Mouse (Mus musculus) T-helper 17 cell (primary cell): ENCODE data around the gene Ccdc8.

Experiments used
- in situ Hi-C, 2 experiments: fragments of 300-600 bp; cut with MboI, MseI; formaldehyde crosslinking; loops; 1 replicate in 1 of 2; 2 replicates in 1 of 2; pipeline ENCODE4 v1.15.1; 2025; ENCODE audit warnings: high pct_unique_total_duplicates in 2 of 2

The Ccdc8 gene

GRCm38 (mm10) chr7:17004716-17005115 is 12.2 kb downstream of the Ccdc8 start:
- in situ Hi-C loops = loop anchor here (5.0 kb wide), 2 partner anchors 48 to 63 kb away; no protein-coding TSS in a partner anchor

GRCm38 (mm10) chr7:17007300-17007699 is 14.8 kb downstream of the Ccdc8 start:
- in situ Hi-C loops = loop anchor here in 1 of 2 experiments (5.0 kb wide), 1 partner anchor 60 kb away; no protein-coding TSS in a partner anchor

- in situ Hi-C loops = loop anchor here in 1 of 2 experiments (5.0 kb wide), 1 partner anchor 58 kb away; no protein-coding TSS in a partner anchor
These were observed 17.0 kb downstream of the Ccdc8 start for GRCm38 (mm10) chr7:17009326-17010009.

- in situ Hi-C loops = no loop called here
These were observed 17.5 kb downstream of the Ccdc8 start for GRCm38 (mm10) chr7:17010010-17010347.

GRCm38 (mm10) chr7:17011909-17012590 is 19.5 kb downstream of the Ccdc8 start:
- in situ Hi-C loops = no loop called here

GRCm38 (mm10) chr7:17015381-17015780 is 22.9 kb downstream of the Ccdc8 start:
- in situ Hi-C loops = no loop called here

- in situ Hi-C loops = no loop called here
These were observed 24.5 kb downstream of the Ccdc8 start for GRCm38 (mm10) chr7:17017036-17017435.

GRCm38 (mm10) chr7:17017921-17018320 is 25.4 kb downstream of the Ccdc8 start:
- in situ Hi-C loops = no loop called here

- in situ Hi-C loops = loop anchor here in 1 of 2 experiments (5.0 kb wide), 1 partner anchor 38 kb away; no protein-coding TSS in a partner anchor
These were observed 27.1 kb downstream of the Ccdc8 start for GRCm38 (mm10) chr7:17019426-17020166.

- in situ Hi-C loops = loop anchor here in 1 of 2 experiments (5.0 kb wide), 1 partner anchor 35 kb away; no protein-coding TSS in a partner anchor
These were observed 29.7 kb downstream of the Ccdc8 start for GRCm38 (mm10) chr7:17022176-17022575.

GRCm38 (mm10) chr7:17023701-17024100 is 31.2 kb downstream of the Ccdc8 start:
- in situ Hi-C loops = loop anchor here in 1 of 2 experiments (5.0 kb wide), 1 partner anchor 34 kb away; no protein-coding TSS in a partner anchor

- in situ Hi-C loops = loop anchor here in 1 of 2 experiments (5.0 kb wide), 1 partner anchor 33 kb away; no protein-coding TSS in a partner anchor
These were observed 31.6 kb downstream of the Ccdc8 start for GRCm38 (mm10) chr7:17024141-17024540.

GRCm38 (mm10) chr7:17024814-17025504 is 32.5 kb downstream of the Ccdc8 start:
- in situ Hi-C loops = loop anchor here in 1 of 2 experiments (5.0 kb wide), 1 partner anchor 32 kb away; no protein-coding TSS in a partner anchor

- in situ Hi-C loops = no loop called here
These were observed 33.0 kb downstream of the Ccdc8 start for GRCm38 (mm10) chr7:17025505-17025894.

GRCm38 (mm10) chr7:17025896-17026622 is 33.6 kb downstream of the Ccdc8 start:
- in situ Hi-C loops = no loop called here

GRCm38 (mm10) chr7:17026710-17027587 is 34.4 kb downstream of the Ccdc8 start:
- in situ Hi-C loops = no loop called here

GRCm38 (mm10) chr7:17027588-17028343 is 35.3 kb downstream of the Ccdc8 start, which contains the start of gene Ppp5c:
Gene Ppp5c, minus strand, starts transcription at chr7:17027924.
- in situ Hi-C loops = no loop called here

GRCm38 (mm10) chr7:17028923-17029322 is 36.4 kb downstream of the Ccdc8 start:
- in situ Hi-C loops = no loop called here

- in situ Hi-C loops = no loop called here
These were observed 37.7 kb downstream of the Ccdc8 start for GRCm38 (mm10) chr7:17030239-17030638.
